ENCODE assay signal across 51 mouse cellular contexts in genomic region chr6:128416169-128416568, GRCm38 (mm10). TPM values are rescaled to one million over a fixed set of nuclear protein-coding genes. Genes with fewer than 3 reads are reported as not detected.
"Had no signal": no experiment of that assay in that cellular context is flagged by ENCODE, and none has a peak within 500 bp of the region (broad histone marks: within the 10 kb centered on the region; RNA-seq: fewer than 3 reads in every experiment).

No protein-coding gene starts in this region.

- H3K27ac ChIP-seq: heart, embryonic 13.5 days; heart, embryonic 15.5 days; hindbrain, embryonic 10.5 days; hindbrain, embryonic 12.5 days; hindbrain, embryonic 13.5 days; hindbrain, embryonic 14.5 days; hindbrain, embryonic 15.5 days; hindbrain, postnatal 0 days; intestine, embryonic 15.5 days; kidney, embryonic 15.5 days; kidney, postnatal 0 days; layer of hippocampus, adult 2 months; left cerebral cortex, adult 2 months had no signal

- H3K4me3 ChIP-seq: heart, embryonic 12.5 days; heart, embryonic 13.5 days; heart, embryonic 15.5 days; hindbrain, embryonic 10.5 days; hindbrain, embryonic 12.5 days; hindbrain, embryonic 13.5 days; hindbrain, embryonic 15.5 days; intestine, embryonic 15.5 days; kidney, embryonic 15.5 days; layer of hippocampus, adult 2 months; left cerebral cortex, adult 2 months had no signal

- ATAC-seq: hindbrain, embryonic 16.5 days; hindbrain, postnatal 0 days; inflammation-experienced regulatory T-cells, adult 6 months; intestine, embryonic 15.5 days; intestine, embryonic 16.5 days; intestine, postnatal 0 days had no signal

- H3K27me3 ChIP-seq: heart, embryonic 12.5 days; heart, embryonic 13.5 days; heart, embryonic 15.5 days; hindbrain, embryonic 12.5 days; hindbrain, embryonic 13.5 days; hindbrain, embryonic 15.5 days; intestine, embryonic 15.5 days; kidney, embryonic 15.5 days had no signal

- H3K9ac ChIP-seq: heart, embryonic 12.5 days; heart, embryonic 13.5 days; heart, embryonic 15.5 days; hindbrain, embryonic 12.5 days; hindbrain, embryonic 13.5 days; hindbrain, embryonic 14.5 days; hindbrain, embryonic 15.5 days; intestine, embryonic 15.5 days; kidney, embryonic 15.5 days had no signal

- DNase-seq: heart, postnatal 10 days; heart, postnatal 14 days; heart, postnatal 36 days; heart, postnatal 4 days; kidney, adult 11 months; kidney, adult 18-20 months; kidney, adult 2 months; kidney, adult 8-10 months; kidney, adult 9 months; kidney, postnatal 10 days; kidney, postnatal 14 days; kidney, postnatal 25 days; kidney, postnatal 36 days; kidney, postnatal 4 days; layer of hippocampus, adult 9-11 months; layer of hippocampus, postnatal 36 days had no signal

- H3K4me2 ChIP-seq: heart, embryonic 11.5 days; heart, embryonic 12.5 days; heart, embryonic 13.5 days; heart, embryonic 15.5 days; hindbrain, embryonic 12.5 days; hindbrain, embryonic 13.5 days; hindbrain, embryonic 14.5 days; hindbrain, embryonic 15.5 days; intestine, embryonic 15.5 days; kidney, embryonic 15.5 days had no signal

- H3K9me3 ChIP-seq: heart, embryonic 12.5 days; heart, embryonic 13.5 days; heart, embryonic 15.5 days; hindbrain, embryonic 10.5 days; hindbrain, embryonic 12.5 days; hindbrain, embryonic 13.5 days; hindbrain, embryonic 15.5 days; intestine, embryonic 15.5 days; kidney, embryonic 15.5 days had no signal

- H3K4me1 ChIP-seq: heart, embryonic 15.5 days; hindbrain, embryonic 10.5 days; hindbrain, embryonic 12.5 days; hindbrain, embryonic 13.5 days; hindbrain, embryonic 15.5 days; intestine, embryonic 15.5 days had no signal

RNA-seq across cellular contexts. Expression of gene Nrip2, which starts 17.1 kb away (rescaled TPM):
- total RNA-seq: hematopoietic stem cell, adult 5-6 weeks had no signal

RNA-seq across cellular contexts. Expression of gene Gm44596, which starts 40.9 kb away (rescaled TPM):
- total RNA-seq: heart, postnatal 10 days; heart, postnatal 14 days; heart, postnatal 25 days; heart, postnatal 36 days; heart, postnatal 4 days; hematopoietic stem cell, adult 5-6 weeks; hindbrain, postnatal 0 days; layer of hippocampus, adult 18-20 months; layer of hippocampus, adult 2 months; layer of hippocampus, adult 8-10 months; layer of hippocampus, postnatal 14 days; layer of hippocampus, postnatal 25 days; layer of hippocampus, postnatal 36 days; left cerebral cortex, adult 18-20 months; left cerebral cortex, adult 2 months had no signal
- polyA plus RNA-seq: heart, embryonic 11.5 days; heart, embryonic 12.5 days; heart, embryonic 13.5 days; heart, embryonic 14.5 days; heart, embryonic 15.5 days; heart, embryonic 16.5 days; heart, postnatal 0 days; hindbrain, embryonic 10.5 days; hindbrain, embryonic 11.5 days; hindbrain, embryonic 12.5 days; hindbrain, embryonic 13.5 days; hindbrain, embryonic 14.5 days; hindbrain, embryonic 15.5 days; hindbrain, embryonic 16.5 days; hindbrain, postnatal 0 days; inflammation-experienced regulatory T-cells, adult 6 months; intestine, embryonic 14.5 days; intestine, embryonic 15.5 days; intestine, embryonic 16.5 days; intestine, postnatal 0 days; kidney, adult 2 months; kidney, embryonic 14.5 days; kidney, embryonic 15.5 days; kidney, embryonic 16.5 days; kidney, postnatal 0 days; large intestine, adult 2 months had no signal

RNA-seq across cellular contexts. Expression of gene Tex52, which starts 40.9 kb away (rescaled TPM):
- total RNA-seq: heart, postnatal 10 days; heart, postnatal 14 days; heart, postnatal 25 days; heart, postnatal 36 days; heart, postnatal 4 days; hematopoietic stem cell, adult 5-6 weeks; layer of hippocampus, postnatal 10 days had no signal
- polyA plus RNA-seq: heart, postnatal 0 days; intestine, embryonic 14.5 days; intestine, embryonic 16.5 days; intestine, postnatal 0 days; kidney, adult 2 months; kidney, postnatal 0 days had no signal
